Mouse (Mus musculus): ENCODE results near the gene Ubl3. TPM values are rescaled to one million over a fixed set of nuclear protein-coding genes. Genes with fewer than 3 reads are reported as not detected.
A peak's percentile ranks its signal among the peaks of the same experiment; 100 is the strongest.

The Ubl3 gene
- total RNA-seq, 1 experiment: 75.0 TPM

- H3K9ac ChIP-seq (ENCODE audit: insufficient read depth, low read depth, low read length, poor library complexity, severe bottlenecking): no peak overlapping the region
- no peak overlapping the region for H3K4me3 ChIP-seq (ENCODE audit: insufficient read depth in 1 of 2, low read depth in 1 of 2, low read length in 2 of 2, poor library complexity in 1 of 2, severe bottlenecking in 1 of 2)
- H3K9me3 ChIP-seq (ENCODE audit: control insufficient read depth, insufficient read depth, low read depth, low read length): no peaks in the 10 kb centered on the region
- TF ChIP-seq CHD2 (IDR thresholded peaks at IDR 0.05; ENCODE audit: low read depth, low read length) (no peak), HCFC1 (IDR thresholded peaks at IDR 0.05; ENCODE audit: borderline replicate concordance, insufficient read depth, low read length) (no peak), ZNF384 (IDR thresholded peaks at IDR 0.05; ENCODE audit: low read depth, low read length) (no peak), ZC3H11A (IDR thresholded peaks at IDR 0.05; ENCODE audit: borderline replicate concordance, low read depth, low read length) (no peak), MAFK (IDR thresholded peaks at IDR 0.05; ENCODE audit: insufficient read depth, low read depth, low read length) (no peak)
- H3K36me3 ChIP-seq (ENCODE audit: control insufficient read depth, insufficient read depth, low read length, poor library complexity, severe bottlenecking): no peaks in the 10 kb centered on the region
- in situ Hi-C loops (cut with MboI; ENCODE audit: low sequenced_read_pairs in 2 of 2, unreplicated experiment in 2 of 2): no loop called here
- no peak for DNase-seq (ENCODE audit: low read depth, low spot score)
- no peak overlapping the region for H3K27ac ChIP-seq (ENCODE audit: insufficient read depth, low read depth, low read length, poor library complexity, severe bottlenecking)
- H3K4me1 ChIP-seq (ENCODE audit: control insufficient read depth in 2 of 2, insufficient read depth in 2 of 2, low read length in 2 of 2, poor library complexity in 1 of 2): peaks cover 0 to 6% of the 10 kb centered on the region in 2 experiments; a peak in 2 of 4 replicates
Measured at GRCm38 (mm10) chr5:148563281-148563680, 10.7 kb upstream of the Ubl3 start.

- TF ChIP-seq ZNF384 (IDR thresholded peaks at IDR 0.05; ENCODE audit: low read depth, low read length): no peak
- H3K4me1 ChIP-seq (ENCODE audit: control insufficient read depth in 2 of 2, insufficient read depth in 2 of 2, low read length in 2 of 2, poor library complexity in 1 of 2): peaks cover 0 to 6% of the 10 kb centered on the region in 2 experiments; a peak in 2 of 4 replicates
- no peaks in the 10 kb centered on the region for H3K36me3 ChIP-seq (ENCODE audit: control insufficient read depth, insufficient read depth, low read length, poor library complexity, severe bottlenecking)
- H3K9ac ChIP-seq (ENCODE audit: insufficient read depth, low read depth, low read length, poor library complexity, severe bottlenecking): no peak overlapping the region
- H3K4me3 ChIP-seq (ENCODE audit: insufficient read depth in 1 of 2, low read depth in 1 of 2, low read length in 2 of 2, poor library complexity in 1 of 2, severe bottlenecking in 1 of 2): no peak overlapping the region
- no peak for DNase-seq (ENCODE audit: low read depth, low spot score)
- no peak overlapping the region for H3K27ac ChIP-seq (ENCODE audit: insufficient read depth, low read depth, low read length, poor library complexity, severe bottlenecking)
- in situ Hi-C loops (cut with MboI; ENCODE audit: low sequenced_read_pairs in 2 of 2, unreplicated experiment in 2 of 2): no loop called here
- no peaks in the 10 kb centered on the region for H3K9me3 ChIP-seq (ENCODE audit: control insufficient read depth, insufficient read depth, low read depth, low read length)
Measured at GRCm38 (mm10) chr5:148562235-148562634, 9.6 kb upstream of the Ubl3 start.

- H3K36me3 ChIP-seq (ENCODE audit: control insufficient read depth, insufficient read depth, low read length, poor library complexity, severe bottlenecking): no peaks in the 10 kb centered on the region
- no peak overlapping the region for H3K27ac ChIP-seq (ENCODE audit: insufficient read depth, low read depth, low read length, poor library complexity, severe bottlenecking)
- no peak for TF ChIP-seq HCFC1 (IDR thresholded peaks at IDR 0.05; ENCODE audit: borderline replicate concordance, insufficient read depth, low read length)
- no peak for TF ChIP-seq MAFK (IDR thresholded peaks at IDR 0.05; ENCODE audit: insufficient read depth, low read depth, low read length)
- no peak for TF ChIP-seq ZC3H11A (IDR thresholded peaks at IDR 0.05; ENCODE audit: borderline replicate concordance, low read depth, low read length)
- TF ChIP-seq CHD2 (IDR thresholded peaks at IDR 0.05; ENCODE audit: low read depth, low read length): no peak
- TF ChIP-seq ZNF384 (IDR thresholded peaks at IDR 0.05; ENCODE audit: low read depth, low read length): peak; percentile 84
- in situ Hi-C loops (cut with MboI; ENCODE audit: low sequenced_read_pairs in 2 of 2, unreplicated experiment in 2 of 2): no loop called here
- DNase-seq (ENCODE audit: low read depth, low spot score): no peak
- peak overlapping the region in 1 of 2 experiments; percentile 43; a peak in 2 of 4 replicates for H3K4me3 ChIP-seq (ENCODE audit: insufficient read depth in 1 of 2, low read depth in 1 of 2, low read length in 2 of 2, poor library complexity in 1 of 2, severe bottlenecking in 1 of 2)
- no peaks in the 10 kb centered on the region for H3K9me3 ChIP-seq (ENCODE audit: control insufficient read depth, insufficient read depth, low read depth, low read length)
- peaks cover 0 to 4% of the 10 kb centered on the region in 2 experiments; a peak in 2 of 4 replicates for H3K4me1 ChIP-seq (ENCODE audit: control insufficient read depth in 2 of 2, insufficient read depth in 2 of 2, low read length in 2 of 2, poor library complexity in 1 of 2)
- no peak overlapping the region for H3K9ac ChIP-seq (ENCODE audit: insufficient read depth, low read depth, low read length, poor library complexity, severe bottlenecking)
Measured at GRCm38 (mm10) chr5:148559261-148559958, 6.8 kb upstream of the Ubl3 start.

GRCm38 (mm10) chr5:148558472-148558871 is 5.9 kb upstream of the Ubl3 start:
- TF ChIP-seq HCFC1 (IDR thresholded peaks at IDR 0.05; ENCODE audit: borderline replicate concordance, insufficient read depth, low read length) (no peak), MAFK (IDR thresholded peaks at IDR 0.05; ENCODE audit: insufficient read depth, low read depth, low read length) (no peak), ZNF384 (IDR thresholded peaks at IDR 0.05; ENCODE audit: low read depth, low read length) (no peak), ZC3H11A (IDR thresholded peaks at IDR 0.05; ENCODE audit: borderline replicate concordance, low read depth, low read length) (no peak), CHD2 (IDR thresholded peaks at IDR 0.05; ENCODE audit: low read depth, low read length) (no peak)
- Histone ChIP-seq H3K9ac (ENCODE audit: insufficient read depth, low read depth, low read length, poor library complexity, severe bottlenecking) (no peak overlapping the region), H3K36me3 (ENCODE audit: control insufficient read depth, insufficient read depth, low read length, poor library complexity, severe bottlenecking) (no peaks in the 10 kb centered on the region), H3K4me1 (ENCODE audit: control insufficient read depth in 2 of 2, insufficient read depth in 2 of 2, low read length in 2 of 2, poor library complexity in 1 of 2) (peaks cover 0 to 10% of the 10 kb centered on the region in 2 experiments; a peak in 3 of 4 replicates), H3K9me3 (ENCODE audit: control insufficient read depth, insufficient read depth, low read depth, low read length) (no peaks in the 10 kb centered on the region), H3K27ac (ENCODE audit: insufficient read depth, low read depth, low read length, poor library complexity, severe bottlenecking) (no peak overlapping the region), H3K4me3 (ENCODE audit: insufficient read depth in 1 of 2, low read depth in 1 of 2, low read length in 2 of 2, poor library complexity in 1 of 2, severe bottlenecking in 1 of 2) (peak overlapping the region in 1 of 2 experiments; percentile 43; a peak in 1 of 4 replicates)
- no peak for DNase-seq (ENCODE audit: low read depth, low spot score)
- in situ Hi-C loops (cut with MboI; ENCODE audit: low sequenced_read_pairs in 2 of 2, unreplicated experiment in 2 of 2): no loop called here

Measured in ES-E14 (cell line).